Mouse (Mus musculus) hindbrain, embryonic 13.5 days (tissue): ENCODE data around the gene Garnl3. TPM values are rescaled to one million over a fixed set of nuclear protein-coding genes. Genes with fewer than 3 reads are reported as not detected.
A peak's percentile ranks its signal among the peaks of the same experiment; 100 is the strongest.

ENCODE experiments used
- ATAC-seq: fragments of 200-750 bp; cut with Nextera tagmentation; 2 replicates; pipeline ENCODE4 v1.8.0; 2017; ENCODE audit warnings: moderate TSS enrichment; ENCODE audit not compliant: low FRiP score
- H3K27ac ChIP-seq: fragments of 300-500 bp; sonication (generic); 2 replicates; pipeline ENCODE4 v1.5.1; 2015; ENCODE audit warnings: inconsistent platforms, mild to moderate bottlenecking, moderate library complexity
- H3K27me3 ChIP-seq: fragments of 300-500 bp; sonication (generic); 2 replicates; pipeline ENCODE4 v1.6.1; 2015; ENCODE audit warnings: mild to moderate bottlenecking, inconsistent platforms
- H3K36me3 ChIP-seq: fragments of 300-500 bp; sonication (generic); 2 replicates; pipeline ENCODE4 v1.6.1; 2015; ENCODE audit warnings: mild to moderate bottlenecking, inconsistent platforms
- H3K4me1 ChIP-seq: fragments of 300-500 bp; sonication (generic); replicated peaks from 2 replicates; pipeline ENCODE4 v1.6.1; 2015; ENCODE audit warnings: inconsistent platforms
- H3K4me2 ChIP-seq: fragments of 300-500 bp; sonication (generic); 2 replicates; pipeline ENCODE4 v1.6.1; 2015; ENCODE audit warnings: inconsistent platforms, mild to moderate bottlenecking, moderate library complexity
- H3K4me3 ChIP-seq: fragments of 300-500 bp; sonication (generic); 2 replicates; pipeline ENCODE4 v1.5.1; 2015; ENCODE audit warnings: mild to moderate bottlenecking, inconsistent platforms
- H3K9ac ChIP-seq: fragments of 300-500 bp; sonication (generic); 2 replicates; pipeline ENCODE4 v1.6.1; 2015; ENCODE audit warnings: mild to moderate bottlenecking, inconsistent platforms
- H3K9me3 ChIP-seq: fragments of 300-500 bp; sonication (generic); 2 replicates; pipeline ENCODE4 v1.6.1; 2016; ENCODE audit warnings: inconsistent platforms
- WGBS: fragments of 180-500 bp; shearing (Covaris S2); methylation state at CpG from one replicate; pipeline ENCODE4 v1.1.7; 2015; 5-methylcytosine and 5-hydroxymethylcytosine counted together
- polyA plus RNA-seq: library from polyadenylated mRNA; unstranded; fragments of >200 nt; fragmentation: Nextera tagmentation; extraction: Ambion mirVana; gene quantifications from 2 replicates; pipeline ENCODE4 v1.2.1, GENCODE M21; 2015

The Garnl3 gene
- polyA plus RNA-seq, 1 experiment from 2014 or later, result 36.6 TPM

GRCm38 (mm10) chr2:32962875-32963220 lies 168.6 kb downstream of the Garnl3 start:
- peak overlapping the region; percentile 82; the same call in 1 of the 2 replicates for H3K27ac ChIP-seq
- 12% methylated on average over 9 of the region's 9 CpGs for WGBS
- ATAC-seq, result no peak
- H3K4me2 ChIP-seq, result peak overlapping the region; percentile 97
- peak overlapping the region; percentile 91 for H3K9ac ChIP-seq
- H3K27me3 ChIP-seq, result no peaks in the 10 kb centered on the region
- peaks cover 58% of the 10 kb centered on the region for H3K4me1 ChIP-seq
- H3K4me3 ChIP-seq, result peak overlapping the region; percentile 79
- H3K36me3 ChIP-seq, result peaks cover 36% of the 10 kb centered on the region
- no peaks in the 10 kb centered on the region for H3K9me3 ChIP-seq

GRCm38 (mm10) chr2:32962062-32962874 lies 169.2 kb downstream of the Garnl3 start:
- Histone ChIP-seq H3K36me3 (peaks cover 41% of the 10 kb centered on the region), H3K27ac (peak overlapping the region; percentile 82), H3K4me3 (peak overlapping the region; percentile 79), H3K27me3 (no peaks in the 10 kb centered on the region), H3K4me1 (peaks cover 52% of the 10 kb centered on the region), H3K9ac (peak overlapping the region; percentile 91), H3K4me2 (peak overlapping the region; percentile 97), H3K9me3 (no peaks in the 10 kb centered on the region)
- 0 out of 2 replicates have a peak, but pooled peaks have one; percentile 0 for ATAC-seq
- WGBS, result under 1% methylated on average over 33 of the region's 33 CpGs

GRCm38 (mm10) chr2:32961192-32961995 lies 170.1 kb downstream of the Garnl3 start, which contains the start of the genes Rpl12 and Lrsam1:
TSS of gene Rpl12 (plus strand) at chr2:32961559.
TSS of gene Lrsam1 (minus strand) at chr2:32961614.
- H3K27me3 ChIP-seq, result no peaks in the 10 kb centered on the region

GRCm38 (mm10) chr2:32960273-32960672 lies 171.2 kb downstream of the Garnl3 start:
- Histone ChIP-seq H3K9ac (peak overlapping the region; percentile 91), H3K27ac (no peak overlapping the region), H3K27me3 (no peaks in the 10 kb centered on the region), H3K4me1 (peaks cover 40% of the 10 kb centered on the region), H3K36me3 (peaks cover 61% of the 10 kb centered on the region), H3K9me3 (no peaks in the 10 kb centered on the region), H3K4me3 (peak overlapping the region; percentile 79), H3K4me2 (peak overlapping the region; percentile 97)
- 94% methylated on average over 4 of the region's 4 CpGs for WGBS
- no peak for ATAC-seq

More at GRCm38 (mm10) chr2:32961192-32961995, 170.1 kb downstream of the Garnl3 start, which contains the start of the genes Rpl12 and Lrsam1:
- Histone ChIP-seq H3K9ac (peak within 1 kb of the TSS; percentile 91), H3K4me1 (peaks cover 49% of the 10 kb centered on the region), H3K4me3 (peak within 1 kb of the TSS; percentile 79), H3K4me2 (peak within 1 kb of the TSS; percentile 97), H3K9me3 (no peaks in the 10 kb centered on the region), H3K36me3 (peaks cover 50% of the 10 kb centered on the region), H3K27ac (peak within 1 kb of the TSS; percentile 82)
- peak; percentile 93 for ATAC-seq
- 3% methylated on average over 55 of the region's 55 CpGs for WGBS

- no peak overlapping the region for H3K9ac ChIP-seq
- H3K27me3 ChIP-seq, result no peaks in the 10 kb centered on the region
- no peak overlapping the region for H3K4me3 ChIP-seq
- 69% methylated on average over 8 of the region's 8 CpGs for WGBS
- H3K4me2 ChIP-seq, result no peak overlapping the region
- peaks cover 66% of the 10 kb centered on the region for H3K36me3 ChIP-seq
- H3K9me3 ChIP-seq, result peaks cover 3% of the 10 kb centered on the region; the same call in 1 of the 2 replicates
- H3K4me1 ChIP-seq, result peaks cover 19% of the 10 kb centered on the region
- no peak for ATAC-seq
- H3K27ac ChIP-seq, result no peak overlapping the region
Observed at GRCm38 (mm10) chr2:32957344-32957743, 174.1 kb downstream of the Garnl3 start.

GRCm38 (mm10) chr2:32954581-32954980 lies 176.9 kb downstream of the Garnl3 start:
- H3K9ac ChIP-seq, result no peak overlapping the region
- H3K9me3 ChIP-seq, result peaks cover 3% of the 10 kb centered on the region; the same call in 1 of the 2 replicates
- 93% methylated on average over 2 of the region's 2 CpGs for WGBS

GRCm38 (mm10) chr2:32947454-32947853 lies 184.0 kb downstream of the Garnl3 start:
- ATAC-seq, result no peak
- Histone ChIP-seq H3K9ac (0 out of 2 replicates have a peak overlapping the region, but pooled peaks have one; percentile 24), H3K4me1 (no peaks in the 10 kb centered on the region), H3K4me3 (no peak overlapping the region), H3K27ac (no peak overlapping the region), H3K36me3 (peaks cover 94% of the 10 kb centered on the region), H3K9me3 (no peaks in the 10 kb centered on the region), H3K27me3 (no peaks in the 10 kb centered on the region), H3K4me2 (no peak overlapping the region)
- 91% methylated on average over 11 of the region's 11 CpGs for WGBS

More at GRCm38 (mm10) chr2:32954581-32954980, 176.9 kb downstream of the Garnl3 start:
- Histone ChIP-seq H3K4me2 (no peak overlapping the region), H3K4me3 (no peak overlapping the region), H3K27ac (no peak overlapping the region), H3K36me3 (peaks cover 91% of the 10 kb centered on the region), H3K27me3 (no peaks in the 10 kb centered on the region), H3K4me1 (no peaks in the 10 kb centered on the region)
- ATAC-seq, result no peak

- ATAC-seq, result no peak
- Histone ChIP-seq H3K36me3 (peaks cover 94% of the 10 kb centered on the region), H3K4me1 (no peaks in the 10 kb centered on the region), H3K27me3 (no peaks in the 10 kb centered on the region), H3K27ac (no peak overlapping the region), H3K9ac (no peak overlapping the region), H3K4me3 (no peak overlapping the region), H3K9me3 (no peaks in the 10 kb centered on the region), H3K4me2 (no peak overlapping the region)
- 94% methylated on average over 4 of the region's 4 CpGs for WGBS
Observed at GRCm38 (mm10) chr2:32940483-32940882, 191.0 kb downstream of the Garnl3 start.

GRCm38 (mm10) chr2:32939418-32939817 lies 192.0 kb downstream of the Garnl3 start:
- no peaks in the 10 kb centered on the region for H3K27me3 ChIP-seq
- peaks cover 94% of the 10 kb centered on the region for H3K36me3 ChIP-seq
- no peak for ATAC-seq
- 75% methylated on average over 5 of the region's 5 CpGs for WGBS
- H3K9ac ChIP-seq, result no peak overlapping the region
- no peaks in the 10 kb centered on the region for H3K4me1 ChIP-seq
- H3K9me3 ChIP-seq, result no peaks in the 10 kb centered on the region
- H3K4me2 ChIP-seq, result no peak overlapping the region
- H3K27ac ChIP-seq, result no peak overlapping the region
- H3K4me3 ChIP-seq, result no peak overlapping the region

- Histone ChIP-seq H3K36me3 (peaks cover 94% of the 10 kb centered on the region), H3K27me3 (no peaks in the 10 kb centered on the region), H3K27ac (no peak overlapping the region), H3K4me3 (no peak overlapping the region), H3K4me2 (no peak overlapping the region), H3K9ac (no peak overlapping the region), H3K9me3 (no peaks in the 10 kb centered on the region), H3K4me1 (no peaks in the 10 kb centered on the region)
- ATAC-seq, result no peak
- 94% methylated on average over 5 of the region's 5 CpGs for WGBS
Observed at GRCm38 (mm10) chr2:32938741-32939140, 192.7 kb downstream of the Garnl3 start.
